8 mouse cellular contexts compared by ENCODE assay signal in the genomic region with DNA sequence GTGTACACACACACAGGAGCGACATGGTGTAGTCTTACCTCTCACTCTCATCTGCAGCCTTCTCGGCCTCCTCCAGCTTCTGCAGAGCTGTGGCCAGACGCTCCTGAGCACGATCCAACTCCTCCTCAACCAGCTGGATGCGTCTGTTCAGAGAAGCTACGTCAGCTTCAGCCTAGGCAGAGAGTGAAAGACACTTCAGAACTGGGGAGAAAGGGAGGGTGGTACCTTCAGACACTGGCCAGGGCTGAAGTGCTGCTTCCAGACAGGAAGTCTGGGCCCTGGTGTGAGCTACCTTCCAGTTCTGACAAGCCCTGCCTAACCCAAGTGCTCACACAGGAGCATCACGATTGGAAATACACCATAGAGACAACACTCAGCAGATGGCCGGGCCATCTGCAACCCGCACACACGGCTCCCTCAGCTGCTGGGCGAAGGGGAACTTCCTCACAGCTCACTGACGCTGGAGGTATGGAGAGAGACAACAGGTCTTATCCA. TPM values are rescaled to one million over a fixed set of nuclear protein-coding genes. Genes with fewer than 3 reads are reported as not detected.
DNase-seq lines count a peak whose midpoint lies in the region; TF ChIP-seq lines count a peak whose summit lies in the region.

No protein-coding gene starts in this region.

- peak overlapping the region; percentile 99 for H3K27ac ChIP-seq in gastrocnemius, adult 2 months
- H3K27ac ChIP-seq in brown adipose tissue, adult 24 weeks (replicated peaks; ENCODE audit: low read depth, low read length) = peak overlapping the region; percentile 92
- H3K27ac ChIP-seq in midbrain, embryonic 10.5 days (replicated peaks) = no peak overlapping the region

- peak overlapping the region; percentile 53 for H3K4me3 ChIP-seq in gastrocnemius, adult 2 months
- 0 out of 2 replicates have a peak overlapping the region, but pooled peaks have one; percentile 3 for H3K4me3 ChIP-seq in brown adipose tissue, adult 24 weeks (ENCODE audit: insufficient read depth, low read depth, low read length)
- no peak overlapping the region for H3K4me3 ChIP-seq in midbrain, embryonic 10.5 days

- H3K36me3 ChIP-seq in midbrain, embryonic 10.5 days = peaks cover 64% of the 10 kb centered on the region

- TF ChIP-seq CTCF in gastrocnemius, adult 2 months (IDR thresholded peaks at IDR 0.05) = no peak

- no peaks in the 10 kb centered on the region for H3K27me3 ChIP-seq in midbrain, embryonic 10.5 days (ENCODE audit: low read depth, poor library complexity, severe bottlenecking)

- peak; percentile 59 for DNase-seq in gastrocnemius, adult 2 months
- no peak for DNase-seq in gastrocnemius, postnatal 36 days
- peak; percentile 73 to 75 for DNase-seq in heart, adult 9 months (ENCODE audit: low spot score in 2 of 2)
- peak; percentile 66 to 73 for DNase-seq in layer of hippocampus, postnatal 36 days
- peak; percentile 84 for DNase-seq in right cerebral cortex, adult 18-20 months
- DNase-seq in midbrain, embryonic 10.5 days (ENCODE audit: low spot score) = no peak
- DNase-seq in ovary, adult 18-20 months (ENCODE audit: low spot score) = no peak

- peaks cover 35% of the 10 kb centered on the region for H3K4me1 ChIP-seq in brown adipose tissue, adult 24 weeks (ENCODE audit: control insufficient read depth, insufficient read depth, insufficient read length, low read length)
- H3K4me1 ChIP-seq in midbrain, embryonic 10.5 days = peaks cover 24% of the 10 kb centered on the region

- peaks cover 14% of the 10 kb centered on the region for H3K9me3 ChIP-seq in midbrain, embryonic 10.5 days (replicated peaks)

- WGBS in midbrain, embryonic 10.5 days = 98% methylated on average over 12 of the region's 12 CpGs

- intact Hi-C loops in gastrocnemius, adult 2 months (cut with DNase I) = no loop called here
- intact Hi-C loops in gastrocnemius, postnatal 36 days (cut with DNase I) = no loop called here

RNA-seq across cellular contexts. Expression of gene Tpm1, which starts 13.2 kb away (rescaled TPM):
- total RNA-seq in gastrocnemius, adult 2 months (2021) = over 10,000 TPM; 18,374 to 28,065 TPM
- over 10,000 TPM; 26,294 to 27,735 TPM for total RNA-seq in gastrocnemius, postnatal 36 days (2021)
- polyA plus RNA-seq in brown adipose tissue, adult 24 weeks (2012; ENCODE audit: insufficient read depth, insufficient read length, missing spikeins) = 270 and 325 TPM in 2 replicates
- total RNA-seq in layer of hippocampus, postnatal 36 days (2021) = 100 to 1,000 TPM; 219 to 236 TPM
- 263 and 275 TPM in 2 replicates for polyA plus RNA-seq in midbrain, embryonic 10.5 days (2016; fragmentation: Nextera tagmentation; extraction: Ambion mirVana)

Comparison
In these comparisons a context has a peak if more than half of its experiments do, and no peak if none do; other contexts are left out.
1. DNase-seq: peak in gastrocnemius, adult 2 months (single experiment), heart, adult 9 months (2 of 2), layer of hippocampus, postnatal 36 days (2 of 2) and right cerebral cortex, adult 18-20 months (single experiment); none in gastrocnemius, postnatal 36 days (0 of 2), midbrain, embryonic 10.5 days (single experiment) and ovary, adult 18-20 months (single experiment).
2. RNA of gene Tpm1, which starts 13.2 kb away (total RNA-seq): 18,374 to 28,065 TPM in gastrocnemius, adult 2 months and 26,294 to 27,735 TPM in gastrocnemius, postnatal 36 days; 219 to 236 TPM in layer of hippocampus, postnatal 36 days; every median in the first group is over 10 times any median in the second.